Mouse (Mus musculus): Measurements from ENCODE around the gene Bsn.
A peak's percentile ranks its signal among the peaks of the same experiment; 100 is the strongest.
"Not testable (repeated sequence)": the region's sequence is repeated elsewhere in the genome, so short reads cannot be mapped to it uniquely, and the experiment has no call there.

Gene Bsn

DNA sequence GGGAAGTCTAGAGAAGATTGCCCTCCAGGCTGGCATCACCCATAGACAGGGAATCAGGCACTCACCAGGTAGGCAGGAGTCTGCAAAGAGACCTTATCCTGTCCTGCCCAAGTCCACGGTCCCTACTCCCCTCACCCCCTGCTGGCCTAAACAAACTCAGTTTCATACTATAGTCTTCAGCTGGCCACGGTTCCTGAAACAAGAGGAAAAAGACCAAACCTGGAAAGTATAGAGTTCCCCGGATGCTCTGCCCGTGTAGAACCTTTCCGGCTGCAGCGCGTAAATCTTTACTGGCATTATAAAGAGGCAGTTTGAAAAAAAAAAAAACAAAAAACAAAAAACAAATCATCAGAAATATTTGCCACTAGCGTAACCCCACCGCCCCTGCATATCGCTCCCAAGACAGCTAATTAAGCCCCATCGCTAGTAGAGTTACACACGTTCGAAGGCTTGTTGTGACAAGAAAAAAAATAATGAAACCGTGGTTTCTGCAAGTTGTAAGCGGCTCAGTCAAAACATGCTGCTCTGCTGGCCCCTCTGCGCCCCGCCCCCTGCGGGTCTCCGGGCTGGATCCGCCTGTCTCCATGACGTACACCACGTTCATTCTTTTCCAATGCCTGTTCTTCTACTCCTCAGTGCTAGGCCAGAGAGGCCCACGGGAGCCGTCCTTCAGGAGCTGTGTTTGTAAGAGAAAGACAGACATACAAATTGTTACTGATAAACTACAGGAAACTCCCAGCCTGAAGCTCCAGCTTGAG lies 6.9 kb upstream of the Bsn start:
- DNase-seq: peak; percentile 62

DNA sequence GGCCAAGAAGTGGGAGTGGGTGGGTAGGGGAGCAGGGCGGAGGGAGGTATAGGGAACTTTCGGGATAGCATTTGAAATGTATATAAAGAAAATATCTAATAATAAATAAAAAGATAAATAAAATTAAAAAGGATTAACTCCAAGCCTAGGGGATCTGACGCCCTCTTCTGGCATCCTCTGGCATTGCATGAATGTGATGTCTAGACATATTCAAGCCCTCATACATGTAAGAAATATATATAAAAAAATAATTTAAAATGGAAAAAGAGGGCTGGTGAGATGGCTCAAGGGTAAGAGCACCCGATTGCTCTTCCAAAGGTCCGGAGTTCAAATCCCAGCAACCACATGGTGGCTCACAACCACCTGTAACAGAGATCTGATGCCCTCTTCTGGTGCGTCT lies 6.0 kb upstream of the Bsn start:
- DNase-seq: not testable (repeated sequence)

- DNase-seq: no peak
These were observed 747 bp downstream of the Bsn start for GRCm38 (mm10) chr9:108189488-108189786.

DNA sequence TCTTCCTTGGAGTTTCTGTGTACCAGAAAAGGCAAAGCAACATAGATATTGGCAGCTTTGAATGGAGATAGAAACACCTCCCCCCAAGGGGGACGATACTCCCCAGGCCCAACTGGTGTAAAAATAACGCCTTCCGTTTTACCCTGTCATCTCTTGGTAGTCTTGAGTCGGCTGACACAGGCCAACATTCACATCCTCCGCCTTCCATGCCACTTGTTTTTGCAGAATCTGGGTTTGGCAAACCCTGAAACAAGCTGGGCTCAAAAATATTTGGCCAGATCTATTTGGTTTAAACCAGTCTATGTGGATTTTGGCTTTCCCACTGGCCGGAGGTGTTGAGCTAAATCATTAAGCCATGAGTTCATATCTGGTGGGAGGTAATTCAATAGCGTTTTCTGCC lies 1.2 kb downstream of the Bsn start:
- DNase-seq: no peak

- no peak for DNase-seq
These were observed 1.7 kb downstream of the Bsn start for GRCm38 (mm10) chr9:108188511-108188910.

DNA sequence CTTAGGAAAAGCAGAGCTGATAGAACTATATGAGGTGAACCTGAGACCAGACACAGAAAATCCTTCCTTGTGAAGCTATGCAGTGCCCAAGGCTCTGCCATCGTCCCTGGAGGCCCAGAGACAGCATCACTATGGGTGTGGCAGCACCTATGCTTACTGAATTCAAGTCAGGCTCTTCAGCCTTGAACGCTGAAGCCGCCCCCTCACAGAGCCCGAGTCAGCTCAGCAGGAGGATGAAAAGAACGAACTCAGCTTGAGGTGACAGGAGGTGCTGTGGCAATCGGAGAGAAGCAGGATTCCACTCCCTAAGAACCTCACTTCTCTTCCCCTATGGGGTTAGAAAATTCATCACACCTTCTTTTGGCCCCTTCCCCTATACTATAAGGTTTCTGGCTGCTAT lies 2.6 kb downstream of the Bsn start:
- no peak for DNase-seq

GRCm38 (mm10) chr9:108185786-108186185 lies 4.4 kb downstream of the Bsn start:
- no peak for DNase-seq

- no peak for DNase-seq
These were observed 6.6 kb downstream of the Bsn start for GRCm38 (mm10) chr9:108183531-108183994.

GRCm38 (mm10) chr9:108182806-108183506 lies 7.2 kb downstream of the Bsn start:
- DNase-seq: no peak

DNA sequence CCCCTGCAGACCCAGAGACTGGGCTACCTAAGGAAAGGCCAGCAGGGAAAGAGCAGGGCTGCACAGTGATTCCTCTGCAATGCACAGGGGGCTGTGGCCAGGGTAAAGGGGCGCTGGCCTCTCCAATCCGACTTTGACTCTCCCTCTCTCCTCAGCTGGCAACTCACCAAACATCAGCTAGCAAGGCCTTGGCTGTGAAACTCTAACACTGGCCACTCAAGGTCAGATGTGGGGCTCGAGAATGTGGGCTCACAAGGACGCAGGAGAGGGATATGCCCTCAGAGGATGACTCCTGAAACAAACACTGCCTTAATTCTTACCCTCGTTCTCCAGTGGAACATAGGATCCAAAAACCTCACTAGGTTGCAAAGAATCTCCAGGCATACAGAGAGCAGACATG lies 11.8 kb downstream of the Bsn start:
- no peak for DNase-seq

GRCm38 (mm10) chr9:108175116-108175838 lies 14.9 kb downstream of the Bsn start:
- no peak for DNase-seq

DNA sequence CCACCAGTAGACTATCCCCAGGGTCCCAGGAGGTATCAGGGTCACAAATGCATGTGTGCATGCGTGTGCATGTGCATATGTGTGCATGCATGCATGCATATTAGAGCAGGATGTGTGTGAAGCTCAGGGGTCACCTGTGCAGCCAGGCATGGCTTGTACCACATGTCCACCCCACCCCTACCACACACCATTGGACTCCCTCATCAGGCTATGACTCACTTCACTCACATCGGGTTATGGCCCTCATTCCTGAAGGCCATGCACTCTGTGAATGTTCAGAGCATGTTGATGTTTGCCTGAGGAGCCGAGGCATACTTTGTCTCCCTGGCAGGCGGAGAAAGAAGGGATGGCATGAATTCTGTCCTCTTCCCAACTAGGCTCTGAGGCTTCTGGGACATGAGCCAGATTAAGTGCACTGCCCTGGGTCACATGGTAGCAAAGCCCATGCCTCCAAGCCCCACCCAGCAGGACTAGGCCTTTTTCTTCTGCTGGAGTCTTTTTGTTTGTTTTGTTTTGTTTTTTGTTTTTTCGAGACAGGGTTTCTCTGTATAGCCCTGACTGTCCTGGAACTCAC lies 17.3 kb downstream of the Bsn start:
- DNase-seq: peak; percentile 33

DNA sequence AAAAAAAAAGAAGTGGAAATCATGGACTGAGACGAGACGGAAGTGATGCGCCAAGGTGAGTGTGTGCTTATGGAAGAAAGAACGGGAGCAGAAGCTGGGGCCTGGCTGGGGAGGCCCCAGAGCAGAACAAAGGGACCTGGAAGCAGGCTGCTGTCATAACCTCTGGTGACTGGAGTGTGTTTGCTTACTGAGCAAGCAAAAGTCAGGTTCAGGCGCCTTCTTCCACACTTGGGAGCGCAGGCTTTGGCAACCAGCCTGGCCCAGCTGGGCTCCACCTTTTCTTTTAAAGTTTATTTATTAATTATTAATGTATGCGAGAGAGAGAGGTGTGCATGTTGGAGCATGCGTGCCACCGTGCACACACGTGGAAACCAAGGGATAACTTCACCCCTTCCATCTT lies 20.4 kb downstream of the Bsn start:
- DNase-seq: peak; percentile 27

- no peak for DNase-seq
These were observed 25.0 kb downstream of the Bsn start for GRCm38 (mm10) chr9:108165143-108165542.

- DNase-seq: no peak
These were observed 26.4 kb downstream of the Bsn start for GRCm38 (mm10) chr9:108163646-108164284.

DNA sequence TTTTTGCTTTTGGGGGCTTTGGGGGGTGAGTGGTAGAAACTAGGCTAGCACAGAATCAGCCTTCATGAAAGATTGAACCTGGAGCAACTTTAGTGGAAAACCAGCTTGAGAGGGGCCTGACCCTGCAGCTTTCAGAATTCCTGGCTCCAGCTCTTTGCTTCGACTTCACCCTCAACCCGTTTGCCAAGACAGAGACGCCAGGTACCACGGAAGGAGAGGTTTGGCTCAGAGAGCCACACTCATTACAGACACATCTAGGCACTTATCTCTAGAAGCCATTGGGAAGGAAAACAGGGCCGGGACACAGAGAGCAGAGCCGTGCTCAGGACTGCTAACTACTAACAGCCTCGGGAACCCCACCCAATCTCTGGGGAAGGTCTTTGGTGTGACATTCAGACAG lies 32.3 kb downstream of the Bsn start:
- no peak for DNase-seq

- no peak for DNase-seq
These were observed 32.7 kb downstream of the Bsn start for GRCm38 (mm10) chr9:108157451-108157850.

GRCm38 (mm10) chr9:108156786-108157185 lies 33.4 kb downstream of the Bsn start:
- no peak for DNase-seq

- DNase-seq: no peak
These were observed 35.4 kb downstream of the Bsn start for GRCm38 (mm10) chr9:108154814-108155213.

DNA sequence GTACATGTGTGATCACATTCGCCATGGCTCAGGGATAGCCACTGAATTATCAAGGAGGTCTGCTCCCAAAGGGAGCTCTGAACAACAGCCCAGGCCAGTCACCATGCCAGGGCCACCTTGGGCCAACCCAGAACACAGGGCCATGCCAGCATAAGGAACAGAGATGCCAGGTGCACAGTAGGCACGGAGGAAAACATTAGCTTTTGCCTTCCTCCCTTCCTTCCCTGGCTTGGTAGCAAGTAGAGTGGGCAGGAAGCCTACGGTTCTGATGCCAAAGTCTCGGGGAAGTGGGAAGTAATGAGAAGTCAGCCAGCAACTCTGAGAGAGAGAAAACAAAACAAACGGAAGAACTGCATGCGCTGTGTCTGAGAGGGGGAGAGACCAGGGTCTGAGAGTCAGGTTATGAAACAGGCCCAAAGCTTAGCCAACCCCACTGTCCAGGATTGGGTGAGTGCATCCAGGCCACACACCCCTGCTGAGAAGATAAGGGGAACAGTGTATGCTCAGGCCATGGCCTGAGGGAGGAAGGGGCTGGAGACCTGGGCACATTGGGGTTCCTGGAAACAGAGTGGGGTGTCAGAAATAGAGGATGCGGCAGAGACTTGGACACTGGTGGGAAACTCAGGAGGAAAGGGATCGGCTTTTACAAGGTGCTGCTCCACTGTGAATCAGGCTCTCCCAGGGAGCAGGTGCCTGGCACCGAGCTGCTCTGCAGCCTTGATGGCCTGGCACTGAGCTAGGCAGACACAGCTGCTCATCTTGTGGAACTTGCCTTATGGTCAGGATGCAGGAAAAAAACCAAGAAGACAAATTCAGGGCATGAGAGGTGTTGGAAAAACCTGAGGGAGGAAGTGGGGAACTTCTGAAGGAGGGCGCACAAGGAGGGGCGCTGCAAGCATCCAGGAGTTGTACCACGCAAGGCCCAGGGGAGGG lies 36.4 kb downstream of the Bsn start:
- no peak for DNase-seq

- DNase-seq: no peak
These were observed 39.7 kb downstream of the Bsn start for GRCm38 (mm10) chr9:108150486-108150885.

GRCm38 (mm10) chr9:108149817-108150216 lies 40.4 kb downstream of the Bsn start:
- no peak for DNase-seq
